Mouse (Mus musculus) liver, embryonic 14.5 days (tissue): Measurements from ENCODE around the gene Lims1. TPM values are rescaled to one million over a fixed set of nuclear protein-coding genes. Genes with fewer than 3 reads are reported as not detected.

Experiments
- ATAC-seq: fragments of 200-750 bp; cut with Nextera tagmentation; 2 replicates; pipeline ENCODE4 v1.8.0; 2017; ENCODE audit warnings: moderate number of reproducible peaks, mild to moderate bottlenecking, moderate library complexity; ENCODE audit not compliant: insufficient read depth
- DNase-seq, 3 experiments: peaks; one replicate each; pipeline ENCODE4 v3.0.0-alpha.2; 2012 to 2013; ENCODE audit warnings: low read depth in 3 of 3, low spot score in 3 of 3
- H3K27ac ChIP-seq: fragments of 300-500 bp; sonication (generic); 2 replicates; pipeline ENCODE4 v1.5.1; 2014; ENCODE audit warnings: moderate library complexity, mild to moderate bottlenecking, control low read depth, inconsistent platforms
- H3K27me3 ChIP-seq: fragments of 300-500 bp; sonication (generic); 2 replicates; pipeline ENCODE4 v1.6.1; 2014; ENCODE audit warnings: mild to moderate bottlenecking, low read length, moderate library complexity; ENCODE audit not compliant: control insufficient read depth, insufficient read depth
- H3K36me3 ChIP-seq: fragments of 300-500 bp; sonication (generic); replicated peaks from 2 replicates; pipeline ENCODE4 v1.6.1; 2014; ENCODE audit warnings: low read depth; ENCODE audit not compliant: control insufficient read depth, insufficient read depth
- H3K4me1 ChIP-seq, 2 experiments: fragments of 200-500 bp in 1 of 2; fragments of 300-500 bp in 1 of 2; sonication (generic) in 1 of 2; replicated peaks; 2 replicates each; pipeline ENCODE4 v1.6.1; 2012 to 2014; ENCODE audit warnings: antibody characterized with exemption in 1 of 2, inconsistent platforms in 1 of 2, low read length in 1 of 2; ENCODE audit not compliant: control insufficient read depth in 2 of 2, insufficient read depth in 2 of 2
- H3K4me2 ChIP-seq: fragments of 300-500 bp; sonication (generic); 2 replicates; pipeline ENCODE4 v1.6.1; 2014; ENCODE audit warnings: low read depth, mild to moderate bottlenecking, control low read depth, moderate library complexity
- H3K4me3 ChIP-seq, 2 experiments: fragments of 200-500 bp in 1 of 2; fragments of 300-500 bp in 1 of 2; sonication (generic) in 1 of 2; 2 replicates each; pipeline ENCODE4 v1.5.1; 2012 to 2014; ENCODE audit warnings: low read depth in 2 of 2, low read length in 2 of 2, mild to moderate bottlenecking in 2 of 2, control low read depth in 1 of 2, inconsistent platforms in 1 of 2, moderate library complexity in 1 of 2; ENCODE audit not compliant: insufficient read depth in 1 of 2
- H3K9ac ChIP-seq: fragments of 300-500 bp; sonication (generic); replicated peaks from 2 replicates; pipeline ENCODE4 v1.6.1; 2014; ENCODE audit warnings: mild to moderate bottlenecking, control low read depth, moderate library complexity
- H3K9me3 ChIP-seq: fragments of 300-500 bp; sonication (generic); 2 replicates; pipeline ENCODE4 v1.6.1; 2016; ENCODE audit warnings: low read length, mixed read lengths; ENCODE audit not compliant: control insufficient read depth
- CTCF ChIP-seq: IDR thresholded peaks from 2 replicates; pipeline ENCODE4 v1.5.1; 2016; ENCODE audit warnings: antibody characterized with exemption, low read depth, control low read depth
- EP300 ChIP-seq: IDR thresholded peaks from 2 replicates; pipeline ENCODE4 v1.6.1; 2016; ENCODE audit warnings: antibody characterized with exemption, low read depth
- WGBS: fragments of 180-500 bp; shearing (Covaris S2); extraction: QIAGEN DNeasy Blood & Tissue Kit; methylation state at CpG from one replicate; pipeline ENCODE4 v1.1.7; 2014; ENCODE audit not compliant: insufficient replicate concordance; 5-methylcytosine and 5-hydroxymethylcytosine counted together
- polyA plus RNA-seq, 2 experiments: library from polyadenylated mRNA; depleted of rRNA in 1 of 2; stranded (reverse) in 1 of 2; unstranded in 1 of 2; fragments of >200 nt; fragmentation: Nextera tagmentation in 1 of 2; extraction: Ambion mirVana in 1 of 2; gene quantifications; 2 replicates each; pipeline versions ENCODE4 v1.2.1 to v1.2.3; 2012 to 2014

Lims1 gene
- 14.4 and 20.9 TPM in 2 replicates for polyA plus RNA-seq (2012; rRNA removed)
- polyA plus RNA-seq (2014; fragmentation: Nextera tagmentation; extraction: Ambion mirVana): 69.0 and 77.5 TPM in 2 replicates

DNA sequence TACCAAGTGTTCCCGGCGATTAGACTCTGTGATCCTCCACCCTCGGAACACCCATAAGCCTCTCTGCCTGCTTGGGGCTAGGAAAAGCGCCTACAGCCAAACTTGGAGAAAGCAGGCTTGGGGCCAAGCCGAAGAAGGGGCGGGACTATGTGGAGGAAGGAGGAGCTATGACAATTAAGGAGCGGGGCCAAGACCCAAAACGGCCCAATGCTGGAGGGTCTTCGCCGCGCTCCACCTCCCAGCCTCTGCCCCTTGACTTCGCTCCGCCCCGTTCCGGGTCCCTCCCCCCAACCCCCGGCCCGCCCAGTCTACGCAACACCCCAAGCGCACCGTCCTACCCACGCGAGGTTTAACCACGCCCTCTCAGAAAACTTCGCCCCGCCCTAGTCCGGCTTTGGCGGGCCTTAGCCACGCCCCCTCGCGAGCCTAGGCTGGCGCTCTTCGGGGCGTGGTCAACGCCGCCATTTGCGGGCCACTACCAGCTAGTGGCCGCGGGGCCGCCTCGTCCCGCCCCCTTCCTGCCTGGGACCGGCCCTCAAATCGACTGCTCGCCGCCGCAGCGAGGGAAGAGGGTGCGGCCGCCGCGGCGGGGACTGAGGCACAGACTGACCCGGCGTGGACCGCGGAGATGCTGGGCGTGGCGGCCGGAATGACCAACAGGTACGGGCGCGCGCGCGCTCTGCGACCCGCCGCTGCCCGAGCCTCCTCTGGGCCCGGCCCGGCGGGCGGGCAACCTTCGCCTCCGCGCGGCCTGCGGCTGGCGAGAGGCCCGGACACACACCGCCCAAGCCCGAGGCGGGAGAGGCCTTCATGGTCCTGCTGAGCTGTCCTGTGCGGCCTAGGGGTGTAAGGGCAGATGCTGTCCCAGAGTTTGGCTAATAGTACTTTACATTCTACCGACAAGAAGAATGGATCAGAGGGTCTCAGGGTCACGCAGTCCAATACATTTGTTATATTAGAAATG, at the start of gene Lims1:
Lims1 (plus strand) TSS at position 439 of the 964 bp plus-strand sequence.
- H3K27me3 ChIP-seq: no peaks in the 10 kb centered on the region
- peaks cover 15 to 23% of the 10 kb centered on the region in 2 experiments for H3K4me1 ChIP-seq
- peak within 1 kb of the TSS; percentile 79 for H3K4me2 ChIP-seq
- no peaks in the 10 kb centered on the region for H3K9me3 ChIP-seq
- TF ChIP-seq CTCF (0 out of 2 replicates have a peak, but pooled peaks have one; percentile 0), EP300 (no peak)
- ATAC-seq (peak; percentile 93), DNase-seq (peak; percentile 93 to 96 (median 94))
- H3K27ac ChIP-seq: peak within 1 kb of the TSS; percentile 80
- under 1% methylated on average over 76 of the region's 86 CpGs for WGBS
- H3K36me3 ChIP-seq: no peaks in the 10 kb centered on the region
- H3K4me3 ChIP-seq: peak within 1 kb of the TSS; percentile 83 to 96
- peak within 1 kb of the TSS; percentile 95 for H3K9ac ChIP-seq

DNA sequence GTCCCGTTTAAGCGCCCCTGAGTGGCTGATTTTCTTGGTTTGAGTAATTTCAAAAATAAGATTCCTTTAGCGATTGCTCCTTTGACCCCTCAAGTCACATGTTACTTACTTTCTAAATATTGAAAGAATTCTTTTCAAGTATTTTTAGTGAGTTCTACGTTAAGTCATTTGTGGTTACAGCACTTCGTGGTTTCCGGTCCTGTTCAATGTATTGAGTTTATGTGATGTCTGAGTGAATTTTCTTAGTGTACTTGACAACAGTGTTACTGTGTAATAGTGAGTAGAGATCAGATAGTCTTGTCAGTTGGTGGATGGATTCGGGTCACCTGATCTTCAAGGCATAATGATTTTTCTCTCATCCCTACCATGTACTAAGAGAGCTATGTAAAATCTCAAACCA, 41.0 kb upstream of the Lims1 start:
- Histone ChIP-seq H3K27ac (no peak overlapping the region), H3K36me3 (peaks cover 5% of the 10 kb centered on the region), H3K27me3 (no peaks in the 10 kb centered on the region), H3K4me1 (no peaks in the 10 kb centered on the region), H3K4me3 (no peak overlapping the region), H3K4me2 (no peak overlapping the region), H3K9ac (no peak overlapping the region), H3K9me3 (no peaks in the 10 kb centered on the region)
- DNase-seq (no peak), ATAC-seq (no peak)
- TF ChIP-seq EP300: no peak
- no peak for TF ChIP-seq CTCF
- WGBS: 73% methylated on average over 7 of the region's 7 CpGs

DNA sequence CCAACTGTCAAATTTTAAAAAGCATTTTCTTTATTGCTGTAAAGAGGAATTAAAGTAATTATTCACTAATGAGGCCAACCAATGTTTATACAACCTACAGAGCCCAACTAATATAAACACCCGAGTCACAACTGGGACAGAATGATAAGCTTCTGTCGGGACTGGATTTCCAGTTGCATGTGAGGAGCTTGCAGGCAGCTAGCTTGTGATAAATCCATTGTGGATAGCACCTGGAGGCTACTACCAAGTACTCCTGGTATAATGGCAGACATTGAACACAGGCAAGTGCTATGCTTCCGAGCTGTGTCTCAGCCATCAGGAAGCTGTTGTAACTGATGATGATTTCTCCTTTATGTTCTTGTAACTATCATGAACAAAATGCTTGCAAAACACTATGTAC, 32.5 kb upstream of the Lims1 start:
- H3K27me3 ChIP-seq: no peaks in the 10 kb centered on the region
- H3K4me1 ChIP-seq: peaks cover 0 to 5% of the 10 kb centered on the region in 2 experiments; a peak in 3 of 4 replicates
- ATAC-seq: peak; percentile 62
- no peak overlapping the region for H3K4me3 ChIP-seq
- H3K9me3 ChIP-seq: no peaks in the 10 kb centered on the region
- no peak overlapping the region for H3K4me2 ChIP-seq
- peaks cover 19% of the 10 kb centered on the region for H3K36me3 ChIP-seq
- no peak overlapping the region for H3K27ac ChIP-seq
- TF ChIP-seq CTCF (no peak), EP300 (peak; percentile 54; the same call in 1 of the 2 replicates)
- 32% methylated on average over 3 of the region's 3 CpGs for WGBS
- DNase-seq: peak in 2 of 3 experiments; percentile 20 to 27
- H3K9ac ChIP-seq: no peak overlapping the region

DNA sequence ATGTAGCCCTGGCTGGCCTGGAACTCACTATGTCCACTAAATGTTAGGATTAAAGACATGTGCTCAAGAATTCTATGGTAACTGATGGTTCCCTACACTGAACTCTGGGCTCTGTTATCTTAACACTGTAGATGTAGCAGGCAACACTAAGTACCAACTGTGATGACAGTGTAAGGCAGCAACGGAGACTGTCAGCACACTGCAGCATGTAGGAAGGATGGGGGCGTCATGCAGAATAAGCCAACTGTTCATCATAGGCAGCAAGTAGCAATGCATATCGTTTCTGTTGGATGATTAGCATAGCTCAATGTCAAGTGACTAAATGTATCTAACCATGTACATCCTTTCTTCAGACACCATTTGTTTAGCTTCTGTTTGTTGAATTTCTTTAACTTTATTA, 29.0 kb upstream of the Lims1 start:
- H3K27ac ChIP-seq: no peak overlapping the region

DNA sequence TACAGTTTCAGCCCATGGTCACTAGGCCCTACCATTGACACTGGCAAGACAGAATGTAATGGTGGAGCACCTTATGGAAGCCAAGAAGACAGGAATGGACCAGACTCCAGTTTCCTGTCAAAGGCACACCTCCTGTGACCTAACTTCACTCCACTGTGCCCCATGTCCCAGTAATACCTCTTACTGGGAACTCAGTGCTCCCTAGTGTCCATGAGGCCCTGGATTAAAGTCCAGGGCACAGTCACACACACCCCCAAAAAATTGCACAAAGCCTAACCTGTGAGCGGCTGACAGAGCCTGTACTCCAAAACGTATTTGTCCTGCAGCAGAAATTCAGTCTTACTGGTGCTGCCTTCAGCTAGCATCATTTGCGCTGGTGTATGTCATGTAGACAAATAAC, 27.7 kb upstream of the Lims1 start:
- DNase-seq: no peak
- ATAC-seq: no peak
- H3K4me2 ChIP-seq: no peak overlapping the region
- peaks cover 0 to 2% of the 10 kb centered on the region in 2 experiments; a peak in 2 of 4 replicates for H3K4me1 ChIP-seq
- H3K27me3 ChIP-seq: no peaks in the 10 kb centered on the region
- no peak overlapping the region for H3K9ac ChIP-seq
- no peak overlapping the region for H3K4me3 ChIP-seq
- 87% methylated on average over 3 of the region's 3 CpGs for WGBS
- no peaks in the 10 kb centered on the region for H3K9me3 ChIP-seq
- TF ChIP-seq EP300 (no peak), CTCF (no peak)
- no peak overlapping the region for H3K27ac ChIP-seq
- peaks cover 14% of the 10 kb centered on the region for H3K36me3 ChIP-seq

More for the DNA sequence above, 29.0 kb upstream of the Lims1 start:
- DNase-seq (no peak), ATAC-seq (no peak)
- Histone ChIP-seq H3K4me2 (no peak overlapping the region), H3K9me3 (no peaks in the 10 kb centered on the region), H3K36me3 (peaks cover 14% of the 10 kb centered on the region), H3K27me3 (no peaks in the 10 kb centered on the region), H3K4me1 (peaks cover 0 to 5% of the 10 kb centered on the region in 2 experiments; a peak in 3 of 4 replicates), H3K4me3 (no peak overlapping the region), H3K9ac (no peak overlapping the region)
- 83% methylated on average over 3 of the region's 3 CpGs for WGBS
- TF ChIP-seq CTCF (no peak), EP300 (no peak)
